Mouse (Mus musculus) R1 (cell line): ENCODE measurements at regions not wholly inside any gene's neighbourhood (a gene's known extent, or its start where the extent isn't known, plus 50 kb on each side); places are given as distances from the start of the nearest gene placed in this dataset.

Source experiments
- DNase-seq: peaks from one replicate; pipeline ENCODE4 v3.0.0-alpha.2; 2018; ENCODE audit warnings: low read depth, low spot score

GRCm38 (mm10) chr5:53381492-53382199 lies 84.3 kb upstream of the Rbpj start:
- DNase-seq: no peak

GRCm38 (mm10) chr5:53384026-53384425 lies 81.9 kb upstream of the Rbpj start:
- no peak for DNase-seq

DNA sequence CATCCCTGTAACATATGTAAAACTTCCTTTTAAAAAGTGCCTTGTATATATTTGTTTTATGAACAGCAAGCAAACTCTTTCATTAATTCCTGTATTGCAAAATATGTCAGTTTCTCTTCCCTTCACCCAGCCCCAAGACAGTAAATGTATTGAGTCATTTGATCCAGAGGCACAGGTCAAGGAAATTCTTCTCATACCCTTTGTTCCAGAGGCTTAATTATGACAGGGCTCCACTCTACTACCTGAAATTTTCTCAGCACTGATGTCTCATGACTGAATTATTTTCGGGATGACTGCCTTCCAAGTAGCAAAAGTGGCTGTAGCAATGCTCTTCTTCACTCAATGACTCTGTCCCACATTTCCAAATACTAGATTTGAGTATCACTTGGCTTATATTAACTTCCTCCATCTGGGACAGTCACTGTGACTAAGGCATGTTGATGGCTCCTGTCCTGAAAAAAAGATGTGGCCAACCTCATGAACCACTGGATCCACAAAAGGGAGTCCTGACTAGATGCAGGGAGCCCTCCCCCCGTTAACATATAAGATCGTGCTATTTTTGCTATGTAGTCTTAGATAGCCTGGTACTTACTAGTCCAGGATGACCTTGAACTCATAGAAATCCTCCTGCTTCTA lies 80.3 kb upstream of the Rbpj start:
- DNase-seq: no peak

- DNase-seq: no peak
These were observed 72.4 kb upstream of the Rbpj start for GRCm38 (mm10) chr5:53393571-53393970.

DNA sequence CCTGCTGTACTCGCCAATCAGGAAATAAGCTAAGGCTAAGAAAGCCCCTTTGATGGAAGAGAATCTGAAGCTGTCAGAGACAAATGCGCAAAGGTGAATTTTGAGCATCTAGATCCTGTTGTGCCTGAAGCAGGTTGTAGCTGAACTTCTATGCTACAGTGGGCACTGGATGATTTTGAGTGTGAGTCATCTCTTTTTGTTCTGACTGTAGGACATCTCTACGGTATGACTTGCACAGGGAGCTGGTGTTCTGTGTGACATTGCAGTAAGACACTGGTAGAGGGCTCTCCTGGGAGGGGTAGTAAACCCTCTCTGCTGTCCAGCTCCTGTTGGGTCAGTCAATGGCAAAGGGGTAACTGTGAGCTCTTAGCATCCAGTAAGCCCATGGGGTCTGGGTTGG lies 71.4 kb upstream of the Rbpj start:
- DNase-seq: no peak

- no peak for DNase-seq
These were observed 67.4 kb upstream of the Rbpj start for GRCm38 (mm10) chr5:53398428-53399058.

DNA sequence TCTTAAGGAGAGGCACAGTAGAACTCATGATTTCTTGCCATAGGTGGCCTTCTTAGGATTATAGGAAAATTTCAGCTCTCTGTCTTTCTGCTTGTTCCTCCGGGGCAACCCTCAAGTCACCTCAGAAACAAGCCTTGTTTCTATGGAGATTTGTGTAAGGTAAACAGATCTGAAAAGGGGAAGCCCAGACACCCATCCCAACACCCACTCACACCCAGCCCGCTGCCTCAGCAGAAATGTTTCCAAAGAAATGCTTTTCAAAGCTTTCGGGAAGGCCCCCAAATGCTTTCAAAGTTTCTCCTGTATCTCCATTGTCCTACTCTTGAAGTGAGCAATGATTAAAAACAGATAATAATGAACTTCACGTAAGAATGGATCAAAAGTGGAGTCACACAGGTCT lies 64.9 kb upstream of the Rbpj start:
- DNase-seq: no peak

DNA sequence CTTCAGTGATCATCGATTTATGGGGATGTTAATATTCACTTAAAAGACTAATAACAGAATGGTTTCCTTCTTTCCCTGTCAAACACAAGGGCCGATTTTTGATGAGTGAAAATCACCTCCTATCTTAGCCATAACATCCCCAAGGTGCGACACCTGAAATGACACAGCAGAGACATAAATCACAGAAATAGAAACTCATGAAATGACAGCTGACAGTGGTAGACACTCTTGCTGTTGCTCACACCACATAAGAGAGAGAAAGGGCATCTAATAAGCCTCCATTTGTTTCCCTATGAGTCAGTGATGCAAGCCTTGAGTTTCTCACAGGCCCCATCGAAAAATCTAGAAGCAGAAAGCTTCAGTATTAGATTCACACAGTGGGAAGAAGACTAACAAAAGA lies 63.9 kb upstream of the Rbpj start:
- no peak for DNase-seq

DNA sequence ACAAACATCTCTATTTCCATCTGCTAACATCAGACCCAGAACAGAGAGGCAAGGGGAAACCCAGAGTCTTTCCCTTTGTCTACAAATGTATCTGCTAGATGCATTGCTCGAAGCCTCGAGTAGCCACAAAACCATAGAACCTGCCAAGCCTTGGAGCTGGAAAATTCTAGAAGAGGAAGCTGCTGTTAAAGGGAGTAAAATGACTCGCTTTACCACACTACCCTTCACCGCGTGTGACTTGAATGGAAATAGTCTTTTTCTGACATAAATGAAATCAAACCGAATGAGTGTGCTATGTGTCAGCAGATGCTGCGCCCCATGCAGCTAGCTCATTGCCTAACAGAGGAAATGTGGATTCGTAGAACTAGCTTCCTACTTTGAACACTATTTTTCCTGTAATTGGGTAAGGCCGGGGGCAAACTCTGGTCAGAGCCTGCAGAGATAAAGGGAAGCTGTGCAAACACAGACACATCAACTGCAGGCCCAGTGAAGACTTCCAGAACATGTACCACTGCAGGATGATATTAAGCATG lies 63.3 kb upstream of the Rbpj start:
- no peak for DNase-seq

GRCm38 (mm10) chr5:53405929-53406328 lies 60.0 kb upstream of the Rbpj start:
- no peak for DNase-seq

- no peak for DNase-seq
These were observed 58.3 kb upstream of the Rbpj start for GRCm38 (mm10) chr5:53407646-53408045.

- no peak for DNase-seq
These were observed 57.7 kb upstream of the Rbpj start for GRCm38 (mm10) chr5:53408235-53408634.

- DNase-seq: no peak
These were observed 56.2 kb upstream of the Rbpj start for GRCm38 (mm10) chr5:53409740-53410139.

GRCm38 (mm10) chr5:53412391-53413075 lies 53.4 kb upstream of the Rbpj start:
- no peak for DNase-seq

GRCm38 (mm10) chr5:53413677-53414076 lies 52.3 kb upstream of the Rbpj start:
- no peak for DNase-seq

GRCm38 (mm10) chr5:53415472-53415871 lies 50.5 kb upstream of the Rbpj start:
- no peak for DNase-seq
